Mouse (Mus musculus) layer of hippocampus, postnatal 36 days (tissue): ENCODE data around the gene Nmt2. TPM values are rescaled to one million over a fixed set of nuclear protein-coding genes. Genes with fewer than 3 reads are reported as not detected.

Experiments used
- DNase-seq, 2 experiments: peaks; one replicate each; pipeline ENCODE4 v3.0.0; 2022
- total RNA-seq, 2 experiments: library from RNA; stranded (reverse); gene quantifications; 2 replicates each; pipeline ENCODE4 v1.2.3; 2021

Gene Nmt2
- total RNA-seq, result 10 to 100 TPM; 89.4 to 98.0 TPM

DNA sequence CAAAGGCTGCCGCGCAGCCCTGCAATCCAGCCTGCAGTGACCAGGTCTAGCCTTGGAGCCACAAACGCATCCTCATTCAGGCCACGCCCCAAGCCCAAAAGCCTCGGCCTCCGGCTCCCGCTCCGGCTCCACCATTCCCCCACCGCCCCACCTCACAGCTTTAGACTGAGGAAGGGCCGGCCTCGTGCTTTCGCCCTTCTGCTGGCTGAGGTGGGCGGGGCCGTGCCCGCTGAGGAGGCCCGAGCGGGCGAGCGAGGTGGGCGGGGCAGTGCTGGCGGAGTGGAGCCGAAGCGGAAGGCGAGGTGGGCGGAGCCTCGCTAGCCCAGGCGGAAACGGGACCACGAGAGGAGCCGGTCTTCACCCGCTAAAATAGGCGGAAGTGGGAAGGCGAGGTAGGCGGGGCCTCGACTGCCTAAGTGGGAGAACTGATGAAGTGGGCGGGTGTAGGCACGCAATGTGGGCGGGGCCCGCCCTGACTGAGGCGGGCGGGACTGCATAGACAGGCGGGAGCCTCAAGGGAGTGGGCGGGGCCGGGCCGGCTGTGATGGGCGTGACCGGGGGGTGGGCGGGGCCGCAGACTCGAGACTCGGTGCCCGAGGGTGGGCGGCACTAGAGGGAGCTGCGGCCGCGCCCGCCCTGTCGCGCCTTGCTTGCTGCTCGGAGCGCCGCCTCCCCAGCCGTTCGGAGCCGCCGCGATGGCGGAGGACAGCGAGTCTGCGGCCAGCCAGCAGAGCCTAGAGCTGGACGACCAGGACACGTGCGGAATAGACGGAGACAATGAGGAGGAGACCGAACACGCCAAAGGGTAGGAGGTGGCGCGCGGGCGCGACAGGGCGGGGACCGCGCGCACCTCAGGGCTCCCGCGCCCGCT lies at the start of gene Nmt2:
Gene Nmt2 (plus strand): TSS at position 611 of the 871 bp plus-strand sequence.
- DNase-seq, result peak; percentile 99 to 100

DNA sequence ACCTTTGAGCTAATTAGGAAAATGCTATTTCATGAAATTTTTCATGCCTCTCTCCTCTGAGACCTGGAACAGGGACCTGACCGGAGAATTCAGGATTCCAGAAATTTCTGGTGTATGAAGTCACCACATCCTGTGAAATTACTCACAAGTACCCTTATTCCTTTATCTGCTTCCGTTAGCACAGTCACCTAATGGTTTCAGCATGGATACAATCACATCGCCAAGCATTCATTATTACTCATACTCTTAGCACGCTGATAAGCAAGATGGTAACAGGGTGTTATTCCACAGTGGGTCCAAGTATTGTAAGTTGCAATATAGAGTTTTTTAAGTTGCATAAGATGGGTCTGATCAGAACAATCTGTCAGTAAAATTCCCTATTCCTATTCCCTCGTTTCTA lies 44.8 kb upstream of the Nmt2 start:
- no peak for DNase-seq

DNA sequence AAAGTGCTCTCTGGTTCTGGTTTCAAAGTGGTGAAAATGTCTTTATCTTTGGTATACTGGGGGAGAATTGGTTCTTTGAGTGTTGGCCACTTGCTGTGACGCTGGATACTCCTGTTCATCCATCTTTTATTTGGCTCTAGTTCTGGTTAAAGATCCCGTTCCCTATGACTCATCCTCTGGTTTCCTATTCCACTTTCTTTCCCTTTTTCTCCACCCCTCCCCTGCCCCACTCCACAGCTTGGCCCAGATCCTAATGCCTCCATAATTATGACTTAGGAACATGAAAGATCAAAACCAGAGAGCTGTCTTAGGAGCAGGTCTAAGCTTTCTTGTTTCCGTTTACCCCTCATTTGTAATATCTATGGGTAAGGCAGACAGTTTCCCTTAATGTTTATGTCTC lies 39.8 kb upstream of the Nmt2 start:
- no peak for DNase-seq

DNA sequence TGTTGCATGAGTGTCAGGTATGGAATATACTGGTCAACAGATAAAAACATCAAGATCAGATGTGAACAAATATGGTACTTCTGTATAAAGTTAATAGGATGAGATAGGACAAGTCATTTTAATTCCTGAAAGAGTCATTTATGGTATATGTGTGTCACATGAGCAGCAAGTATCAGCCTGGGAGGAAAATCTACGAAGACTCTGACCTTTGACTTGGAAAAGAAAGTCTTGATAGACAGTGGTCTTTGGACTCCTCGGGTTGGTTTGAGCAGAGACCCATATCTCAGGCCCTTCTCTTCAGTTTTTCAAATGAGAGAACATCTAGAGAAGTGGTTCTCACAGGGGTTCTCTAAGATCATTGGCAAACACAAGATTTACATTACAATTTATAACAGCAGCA lies 32.7 kb upstream of the Nmt2 start:
- no peak for DNase-seq

DNA sequence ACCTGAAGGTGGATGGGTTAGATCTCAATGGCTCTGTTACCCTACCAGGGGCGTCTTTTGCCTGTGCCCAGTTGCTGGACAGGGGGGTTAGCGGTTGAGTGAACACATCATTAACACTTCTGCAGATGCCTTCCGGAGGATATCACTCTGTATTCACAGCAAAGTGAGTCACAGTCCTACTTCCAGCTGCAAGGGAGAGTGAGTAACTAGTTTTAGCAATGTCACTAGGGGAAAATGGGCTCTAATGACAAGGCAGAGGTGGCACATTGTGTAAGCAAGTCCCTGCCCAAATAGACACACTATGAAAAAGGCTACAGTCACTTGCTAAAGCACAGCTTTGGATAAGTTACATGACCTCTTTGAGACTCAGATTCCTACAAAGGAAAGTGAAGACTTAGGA lies 17.5 kb upstream of the Nmt2 start:
- no peak for DNase-seq

DNA sequence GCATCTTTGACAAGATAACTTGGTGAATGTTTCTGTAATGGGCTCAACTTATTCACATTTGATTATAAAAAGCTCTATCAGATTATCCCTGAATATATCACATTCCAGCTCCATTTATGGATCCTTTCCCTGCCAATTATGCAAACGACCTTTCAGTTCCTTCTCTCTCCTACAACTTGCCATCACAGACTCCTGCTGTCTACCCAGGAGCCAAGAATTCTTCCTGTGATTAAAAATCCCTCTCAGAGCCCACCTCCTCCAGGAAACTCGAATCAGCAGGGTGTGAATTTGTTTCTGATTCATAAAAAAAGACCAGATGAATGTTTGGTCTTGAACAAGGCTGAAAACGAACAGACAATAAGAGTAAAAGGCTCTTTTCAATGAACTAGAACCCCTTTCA lies 16.1 kb upstream of the Nmt2 start:
- no peak for DNase-seq

DNA sequence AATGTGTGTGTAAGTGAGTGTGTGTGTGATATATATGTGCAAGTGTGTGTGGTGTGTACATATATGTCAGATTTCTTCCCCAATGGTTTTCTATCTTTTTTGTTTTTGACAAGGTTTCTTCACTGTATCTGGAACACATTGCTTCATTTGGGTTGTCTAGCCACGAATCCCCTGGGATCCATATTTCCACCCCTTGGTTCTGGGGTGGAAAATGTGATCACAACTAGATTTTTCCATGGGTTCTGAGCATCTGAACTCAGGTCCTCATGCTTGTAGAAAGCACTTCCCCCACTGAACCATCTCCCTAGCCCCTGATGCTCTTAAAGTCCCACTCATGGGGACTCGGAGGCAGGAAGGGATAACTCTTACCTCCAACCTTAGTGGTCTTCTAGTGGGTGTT lies 10.7 kb upstream of the Nmt2 start:
- no peak for DNase-seq

DNA sequence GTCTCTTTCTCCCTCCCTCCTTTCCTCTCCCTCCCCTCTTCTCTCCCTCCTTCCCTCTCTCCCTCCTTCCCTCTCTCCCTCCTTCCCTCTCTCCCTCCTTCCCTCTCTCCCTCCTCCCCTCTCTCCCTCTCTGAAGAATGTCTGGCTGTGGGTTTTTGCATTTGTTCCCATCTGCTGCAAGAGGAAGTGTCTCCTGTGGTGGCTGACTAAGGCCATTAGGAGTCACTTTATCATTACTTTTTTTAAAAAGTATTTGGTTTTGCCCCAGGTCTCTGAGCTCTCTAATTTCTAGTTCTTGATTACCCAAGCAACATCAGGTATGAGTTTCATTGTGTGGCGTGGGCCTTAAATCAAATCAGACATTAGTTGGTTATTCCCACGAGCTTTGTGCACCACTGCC lies 7.9 kb upstream of the Nmt2 start:
- DNase-seq, result no peak

DNA sequence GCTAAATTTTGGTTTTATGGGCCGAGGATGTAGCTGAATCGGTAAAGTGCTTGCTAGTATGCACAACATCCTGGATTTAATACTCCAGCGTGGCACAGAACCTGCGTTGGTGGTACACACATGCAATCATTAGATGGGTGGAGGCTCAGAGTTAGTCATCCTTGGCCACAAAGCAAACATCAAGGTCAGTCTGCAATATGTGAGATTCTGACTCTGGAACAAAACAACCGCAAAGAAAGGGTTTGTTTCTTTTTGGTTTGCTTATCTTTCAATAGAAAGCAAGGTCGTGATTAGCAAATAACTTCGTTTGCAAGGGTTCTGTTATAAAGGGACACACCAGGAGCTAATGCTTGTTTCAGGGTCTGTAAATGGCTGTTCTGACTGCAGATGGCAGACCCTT lies 6.5 kb upstream of the Nmt2 start:
- no peak for DNase-seq

DNA sequence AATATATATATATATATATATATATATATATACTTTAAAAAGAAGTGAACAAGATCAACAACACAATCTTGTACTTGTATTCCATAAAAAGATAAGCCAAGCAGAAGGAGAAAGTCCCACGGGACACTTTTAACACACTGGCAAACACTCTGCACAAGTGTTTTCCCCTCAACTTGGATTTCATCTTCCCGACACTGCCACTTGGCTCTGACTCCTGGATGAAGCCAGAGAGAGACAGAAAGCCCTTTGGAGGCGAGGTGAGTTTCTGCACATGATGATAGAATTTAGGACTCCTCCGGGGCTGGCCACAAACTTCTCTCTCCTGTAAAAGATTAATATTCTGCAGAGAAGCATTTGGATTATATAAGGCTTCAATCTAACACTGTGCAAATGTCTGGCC lies 2.7 kb upstream of the Nmt2 start:
- DNase-seq, result no peak

DNA sequence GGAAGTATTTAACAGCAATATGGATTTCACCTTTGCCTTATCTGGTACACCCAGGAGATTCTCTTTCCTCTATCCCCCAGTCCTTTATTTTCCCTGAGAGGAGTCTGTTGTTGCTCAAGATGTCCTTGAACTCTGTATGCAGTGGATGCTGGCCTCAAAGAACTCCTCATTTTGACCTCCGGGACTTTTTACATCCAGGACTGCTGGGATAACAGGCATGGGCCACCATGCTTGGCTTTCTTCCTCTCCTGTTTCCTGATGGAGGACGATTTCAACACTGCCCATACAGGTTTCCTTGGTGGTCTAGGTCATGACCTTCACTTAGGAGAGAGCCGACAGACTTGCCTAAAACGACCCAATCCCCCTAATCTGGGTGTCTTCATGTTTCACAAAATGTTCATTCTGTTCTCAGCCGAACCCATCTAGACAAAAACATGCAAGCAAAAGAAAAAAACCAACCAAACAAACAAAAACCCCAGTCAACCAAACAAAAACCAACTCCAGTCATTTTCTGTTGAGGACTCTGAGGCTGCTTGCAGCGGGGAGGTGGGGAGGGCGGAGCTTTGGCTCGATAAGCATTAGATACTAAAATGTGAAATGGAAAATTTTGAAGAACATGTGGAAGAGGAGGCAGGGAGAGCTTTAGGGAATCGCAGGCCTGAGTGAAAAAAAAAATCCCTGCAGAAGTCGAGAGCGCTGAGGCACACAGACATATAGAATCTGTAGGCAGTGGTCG lies 978 bp upstream of the Nmt2 start:
- DNase-seq, result no peak

DNA sequence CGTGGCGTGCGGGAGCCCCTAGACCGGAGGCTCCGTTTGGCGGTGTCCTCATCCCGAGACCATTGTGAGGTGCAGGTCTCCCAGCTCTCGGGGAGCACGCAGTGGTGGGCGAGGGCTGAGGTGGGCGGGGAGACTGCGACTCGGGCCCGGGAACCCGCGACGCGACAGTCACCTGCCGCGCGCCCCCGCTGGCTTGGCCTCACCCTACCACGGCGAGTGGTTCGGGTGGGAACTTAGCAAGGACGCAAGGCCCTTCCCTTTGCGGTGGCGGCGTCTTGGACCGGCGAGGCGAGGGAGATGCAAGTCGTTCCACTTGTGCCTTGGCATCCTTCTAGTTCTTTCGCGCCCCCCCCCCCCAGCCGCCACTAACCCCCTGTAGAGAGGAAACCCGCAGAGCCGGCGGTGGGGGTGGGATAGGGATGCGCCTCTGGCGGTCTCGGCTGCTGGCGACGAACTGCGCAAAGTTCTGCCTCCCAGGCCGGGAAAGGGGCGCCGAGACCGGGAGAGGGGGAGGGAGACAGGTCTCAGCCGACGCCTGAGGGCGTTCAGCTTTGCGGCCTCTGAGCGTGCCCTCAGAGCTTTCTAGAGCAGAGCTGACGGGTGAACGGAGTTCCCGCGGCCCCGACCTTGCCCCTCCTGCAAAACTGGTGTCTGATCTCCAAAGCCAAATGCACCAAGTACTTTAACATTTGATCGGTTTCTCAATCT lies 615 bp downstream of the Nmt2 start:
- peak in 1 of 2 experiments; percentile 23 for DNase-seq

DNA sequence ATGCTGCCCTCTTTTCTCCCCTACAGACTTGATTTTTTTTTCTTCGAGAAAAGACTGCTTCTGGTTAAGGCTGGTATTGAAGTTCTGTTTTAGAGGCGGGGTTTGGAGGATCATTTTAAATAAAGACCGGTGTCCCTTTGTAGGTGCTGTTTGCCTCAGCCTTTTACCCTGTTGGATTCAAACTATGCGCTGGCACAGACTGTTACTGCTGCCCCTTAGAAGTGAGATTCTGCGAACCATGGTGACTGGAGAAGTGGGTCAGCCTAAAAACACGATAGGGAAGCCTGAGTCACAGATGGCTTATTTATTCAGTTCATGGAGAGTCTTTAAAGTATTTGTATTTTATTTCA lies 1.1 kb downstream of the Nmt2 start:
- no peak for DNase-seq

DNA sequence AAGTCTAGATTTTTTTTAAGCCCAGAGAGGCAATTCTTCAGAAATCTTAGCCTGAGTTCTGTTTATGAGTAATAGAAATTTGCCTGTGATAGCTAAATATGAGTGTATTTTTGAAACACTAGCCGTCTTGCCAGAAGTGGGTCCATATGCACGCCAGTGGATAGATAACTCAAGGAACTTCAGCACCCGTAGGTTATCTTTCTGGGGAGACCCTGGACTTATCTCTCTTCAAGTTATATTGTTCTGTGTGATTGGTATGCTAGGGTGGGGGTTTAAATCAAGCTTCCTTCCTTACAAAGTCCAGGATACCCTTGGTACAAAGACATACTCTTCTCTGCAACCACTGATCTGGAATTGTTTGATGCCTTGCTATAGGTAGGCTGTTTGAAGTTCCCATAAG lies 1.7 kb downstream of the Nmt2 start:
- DNase-seq, result no peak

DNA sequence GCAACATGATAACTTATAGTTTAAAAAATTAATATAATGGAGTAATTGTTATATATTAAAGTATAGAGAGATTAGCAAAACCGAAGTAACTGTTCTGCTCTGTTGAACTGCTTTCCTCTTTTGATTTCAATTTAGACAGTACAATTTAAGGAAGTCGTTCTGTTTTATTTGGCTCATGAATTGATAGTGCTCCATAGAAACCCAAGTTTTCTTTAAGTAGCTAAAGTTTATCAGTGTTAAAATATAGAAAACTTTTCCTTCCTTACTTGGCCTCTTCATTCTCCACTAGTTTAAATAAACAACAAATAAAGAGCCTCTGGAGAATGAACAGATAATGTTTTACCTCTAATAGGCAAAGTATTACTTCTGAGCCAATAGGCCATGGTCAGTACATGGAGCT lies 2.2 kb downstream of the Nmt2 start:
- no peak for DNase-seq

DNA sequence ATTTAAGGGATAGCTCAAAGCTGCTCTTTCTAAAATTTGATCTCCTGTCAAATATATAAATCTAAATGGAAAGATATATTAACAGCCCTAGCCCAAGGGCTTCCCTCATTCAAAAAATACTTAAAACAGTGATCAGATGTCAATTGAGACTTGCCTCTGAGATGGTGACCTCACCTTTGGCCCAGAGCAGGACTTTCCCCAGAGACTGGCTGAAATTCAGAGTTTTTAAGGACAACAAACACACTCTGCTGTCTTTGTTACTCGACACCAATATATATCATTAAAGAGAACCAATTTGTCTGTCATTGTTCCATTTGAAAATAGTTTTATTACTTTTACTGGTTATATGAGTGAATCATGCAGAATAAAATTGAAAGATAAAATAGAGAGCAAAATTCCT lies 5.6 kb downstream of the Nmt2 start:
- no peak for DNase-seq

DNA sequence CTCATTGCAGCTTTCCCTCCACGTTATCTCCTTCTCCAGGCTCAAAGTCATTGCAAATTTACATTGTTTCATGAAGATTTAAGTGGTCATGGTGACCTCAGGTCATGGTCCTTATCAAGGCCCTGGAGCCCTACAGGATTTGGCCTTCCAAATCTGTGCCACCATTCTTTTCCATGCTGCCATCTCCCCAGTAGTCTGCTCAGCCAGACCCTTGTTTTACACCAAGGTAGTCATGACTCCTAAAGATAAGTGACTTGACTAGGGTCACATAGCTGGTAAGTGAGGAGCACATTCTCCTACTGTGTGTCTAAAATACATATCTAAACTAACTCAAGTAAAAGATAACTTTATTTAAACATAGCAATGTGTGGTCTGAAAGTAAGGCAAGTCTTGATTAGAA lies 8.2 kb downstream of the Nmt2 start:
- no peak for DNase-seq

DNA sequence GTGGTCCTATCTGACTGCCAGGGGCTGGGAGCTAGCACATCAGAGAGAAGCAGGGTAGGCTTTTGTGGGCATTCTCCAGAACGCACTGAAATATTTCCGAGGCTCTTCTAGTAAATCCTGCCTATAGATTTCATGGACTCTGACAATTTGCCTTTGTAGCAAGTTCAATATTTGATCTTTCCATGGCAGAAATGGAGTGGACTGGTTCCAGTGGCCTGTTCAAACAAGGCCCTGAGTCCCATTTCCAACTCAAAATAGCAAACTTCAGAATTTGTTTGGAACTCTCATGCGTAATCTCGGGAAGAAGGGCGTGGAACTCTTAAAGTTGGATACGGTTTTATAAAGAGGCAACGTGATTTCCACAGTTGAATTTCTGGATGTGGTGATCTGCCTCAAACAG lies 11.8 kb downstream of the Nmt2 start:
- DNase-seq, result no peak

DNA sequence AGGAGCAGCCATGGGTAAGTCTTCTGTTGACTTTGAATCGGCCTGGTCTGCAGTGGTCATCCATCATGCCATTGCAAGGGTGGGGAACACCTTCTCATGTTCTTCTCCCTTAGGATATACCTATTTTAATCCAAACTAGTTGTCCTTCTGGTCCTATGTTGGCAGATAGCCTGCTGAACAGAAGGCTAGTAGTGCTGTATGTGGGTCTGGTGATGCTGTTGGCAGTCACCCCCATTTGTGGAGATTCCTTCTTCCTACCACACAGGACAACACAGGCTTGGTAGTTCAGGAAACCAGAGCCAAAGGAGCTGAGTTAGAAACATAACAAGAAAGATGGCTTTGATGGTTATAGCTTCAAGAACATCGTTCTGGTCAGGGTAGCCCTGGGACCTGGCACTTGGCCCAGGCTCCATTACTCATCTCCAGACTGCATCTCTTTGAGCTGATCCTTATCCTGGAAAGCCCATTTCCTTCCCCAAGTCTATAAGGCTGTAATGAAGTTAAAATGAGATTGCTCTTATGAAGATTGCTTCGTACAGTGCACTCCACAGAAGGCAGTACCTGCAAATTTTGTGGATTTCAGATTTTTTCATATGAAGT lies 21.5 kb downstream of the Nmt2 start:
- DNase-seq, result peak; percentile 19 to 40

DNA sequence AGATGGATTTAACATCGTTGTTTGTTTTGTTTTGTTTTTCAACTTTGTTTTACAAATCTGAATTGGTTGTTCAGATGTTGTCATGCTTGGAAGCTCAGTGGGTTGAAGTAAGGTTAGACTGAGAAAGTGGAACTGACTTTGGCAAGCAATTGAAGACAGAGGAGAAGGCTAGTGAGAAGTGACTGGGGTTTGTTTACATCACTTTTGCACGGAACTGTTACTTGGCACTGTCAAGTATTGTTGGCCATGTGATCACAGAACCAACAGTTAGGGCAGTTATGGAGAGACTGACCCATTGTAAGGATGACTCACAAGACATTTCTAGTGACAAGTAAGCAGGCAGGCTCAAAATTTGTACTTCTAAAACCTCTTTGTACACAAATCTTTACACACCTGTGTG lies 39.1 kb downstream of the Nmt2 start:
- no peak for DNase-seq

DNA sequence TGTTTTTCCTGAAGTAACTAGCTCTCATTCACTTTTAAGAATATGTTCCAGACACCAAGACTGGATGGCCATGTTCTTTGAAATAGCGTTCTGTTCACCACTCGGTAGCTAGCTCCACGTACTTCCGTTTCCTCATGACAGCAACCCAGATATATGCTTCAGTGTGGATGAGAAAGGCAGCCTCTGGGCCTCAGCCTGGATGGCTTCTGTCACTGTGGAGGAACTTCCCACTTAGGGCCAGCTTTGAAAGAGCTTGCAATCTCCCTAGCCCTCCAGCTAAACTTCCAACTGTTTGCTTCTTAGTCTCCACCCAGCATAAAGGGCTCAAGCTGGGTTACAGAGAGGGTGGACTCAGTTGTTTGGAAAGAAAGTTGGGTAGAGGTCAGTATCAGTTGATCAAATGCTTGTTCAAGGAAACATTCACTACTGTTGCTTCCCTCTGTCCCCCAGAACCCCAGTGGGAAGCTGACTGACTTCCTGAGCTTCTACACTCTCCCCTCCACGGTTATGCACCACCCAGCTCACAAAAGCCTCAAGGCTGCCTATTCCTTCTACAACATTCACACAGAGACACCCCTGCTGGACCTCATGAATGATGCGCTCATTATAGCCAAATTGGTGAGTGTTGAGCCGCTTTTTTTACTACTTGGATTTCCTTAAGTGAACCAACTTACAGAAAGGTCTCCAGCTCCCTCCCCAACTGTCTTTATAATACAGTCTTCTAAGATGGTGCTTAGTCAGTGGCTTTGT lies 40.5 kb downstream of the Nmt2 start:
- no peak for DNase-seq

DNA sequence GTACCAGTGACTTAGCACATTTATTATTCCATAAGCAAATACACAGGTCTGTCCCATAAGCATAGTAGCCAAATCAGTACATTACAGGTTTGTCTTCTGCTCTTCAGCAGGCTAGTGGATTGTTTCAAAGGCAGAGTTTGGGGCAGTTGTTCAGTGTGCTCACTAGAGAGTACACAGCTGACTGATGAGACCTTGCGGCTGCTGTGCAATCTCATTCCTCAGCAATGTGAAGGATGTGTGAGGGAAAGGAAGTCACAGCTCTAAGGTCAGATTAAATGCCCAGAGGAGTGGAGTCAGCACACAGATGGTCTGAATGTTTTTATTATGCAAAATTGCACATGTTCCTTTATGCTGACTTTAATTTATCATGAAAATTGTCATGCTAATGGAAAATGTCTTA lies 42.5 kb downstream of the Nmt2 start:
- no peak for DNase-seq
